In the genomic region with DNA sequence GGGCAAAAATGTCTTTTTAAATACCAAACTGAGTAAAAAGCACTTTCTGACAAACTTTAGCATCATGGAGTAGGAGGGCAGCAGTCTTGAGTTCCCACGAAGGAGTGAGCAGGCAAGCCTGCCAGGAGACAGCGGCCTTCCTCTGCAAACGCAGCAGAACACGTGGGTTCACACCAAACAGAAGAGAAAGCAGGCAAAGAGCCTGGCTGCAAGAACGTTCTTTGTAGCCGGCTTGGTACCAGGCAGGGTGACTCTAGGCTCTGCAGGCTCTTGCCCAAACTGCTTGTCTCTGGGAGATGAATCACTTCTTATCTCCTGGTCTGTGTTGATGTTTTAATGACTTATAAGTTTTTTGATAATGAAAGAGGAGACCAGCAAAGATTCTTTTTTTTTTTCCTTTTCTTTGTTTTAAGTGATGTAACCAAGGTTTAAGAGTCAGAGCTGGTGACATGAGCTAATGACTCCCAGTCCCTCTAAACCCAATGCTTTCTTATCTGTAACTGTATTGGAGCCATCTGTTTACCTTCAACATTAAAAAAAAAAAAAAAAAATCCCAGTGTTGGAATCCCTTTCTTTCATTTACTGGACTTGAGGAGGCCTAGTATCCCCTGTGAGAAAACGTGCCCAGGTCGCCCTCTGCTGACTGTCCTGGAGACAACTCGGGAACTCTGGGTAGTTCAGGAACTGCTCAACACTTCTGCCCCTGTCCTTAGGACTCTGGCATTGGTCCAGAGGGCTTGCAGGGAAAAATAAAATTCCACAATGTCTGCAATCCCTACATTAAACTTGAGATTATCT, we compare ENCODE assay signal across 8 mouse cellular contexts. TPM values are rescaled to one million over a fixed set of nuclear protein-coding genes. Genes with fewer than 3 reads are reported as not detected.
DNase-seq lines count a peak whose midpoint lies in the region; ATAC-seq and TF ChIP-seq lines count a peak whose summit lies in the region.

No protein-coding gene starts in this region.

- WGBS in bone marrow, adult 2 months = 47% methylated on average over 9 of the region's 9 CpGs
- WGBS in forebrain, embryonic 10.5 days = 22% methylated on average over 9 of the region's 9 CpGs
- WGBS in heart, embryonic 13.5 days = 12% methylated on average over 9 of the region's 9 CpGs
- WGBS in kidney, embryonic 16.5 days = 10% methylated on average over 9 of the region's 9 CpGs
- 10% methylated on average over 9 of the region's 9 CpGs for WGBS in limb, embryonic 14.5 days

- H3K4me2 ChIP-seq in heart, embryonic 13.5 days = no peak overlapping the region
- H3K4me2 ChIP-seq in kidney, embryonic 16.5 days (replicated peaks; ENCODE audit: low read depth, low read length) = no peak overlapping the region
- H3K4me2 ChIP-seq in limb, embryonic 14.5 days (replicated peaks; ENCODE audit: low read depth, low read length, severe bottlenecking) = no peak overlapping the region
- H3K4me2 ChIP-seq in myocyte (ENCODE audit: low read depth) = peak overlapping the region; percentile 52

- no peak overlapping the region for H3K4me3 ChIP-seq in bone marrow, adult 2 months (replicated peaks; ENCODE audit: control insufficient read depth, low read depth, low read length)
- H3K4me3 ChIP-seq in forebrain, embryonic 10.5 days = no peak overlapping the region
- no peak overlapping the region for H3K4me3 ChIP-seq in heart, embryonic 13.5 days
- H3K4me3 ChIP-seq in kidney, embryonic 16.5 days (ENCODE audit: low read length) = no peak overlapping the region
- no peak overlapping the region for H3K4me3 ChIP-seq in limb, embryonic 14.5 days (replicated peaks; ENCODE audit: low read length)
- no peak overlapping the region for H3K4me3 ChIP-seq in myocyte

- DNase-seq in A20 (ENCODE audit: low read depth, low spot score) = peak; percentile 32
- DNase-seq in forebrain, embryonic 10.5 days (ENCODE audit: extremely low spot score, low spot score) = peak; percentile 61
- DNase-seq in limb, embryonic 14.5 days (ENCODE audit: low spot score) = peak; percentile 78
- peak; percentile 53 for DNase-seq in testis, postnatal 14 days (ENCODE audit: low spot score)

- TF ChIP-seq CTCF in bone marrow, adult 2 months (IDR thresholded peaks at IDR 0.05; ENCODE audit: control insufficient read depth, insufficient read depth, low read length) = peak; percentile 65

- no peak for TF ChIP-seq POLR2A in bone marrow, adult 2 months (IDR thresholded peaks at IDR 0.05; ENCODE audit: borderline replicate concordance, control insufficient read depth, low read depth, low read length)
- TF ChIP-seq POLR2A in limb, embryonic 14.5 days (IDR thresholded peaks at IDR 0.05; ENCODE audit: borderline replicate concordance, extremely low read depth, insufficient read depth, insufficient read length) = no peak
- no peak for TF ChIP-seq POLR2A in myocyte (IDR thresholded peaks at IDR 0.05; ENCODE audit: insufficient read length, low read depth)

- H3K27ac ChIP-seq in bone marrow, adult 2 months (ENCODE audit: control insufficient read depth, insufficient read depth, low read depth, low read length, poor library complexity) = no peak overlapping the region
- H3K27ac ChIP-seq in forebrain, embryonic 10.5 days = peak overlapping the region; percentile 26; the same call in 1 of the 2 replicates
- peak overlapping the region; percentile 71 for H3K27ac ChIP-seq in heart, embryonic 13.5 days (replicated peaks)
- H3K27ac ChIP-seq in kidney, embryonic 16.5 days (ENCODE audit: low read length) = peak overlapping the region; percentile 27; the same call in 1 of the 2 replicates
- no peak overlapping the region for H3K27ac ChIP-seq in limb, embryonic 14.5 days (replicated peaks; ENCODE audit: low read depth, low read length)

- H3K9me3 ChIP-seq in forebrain, embryonic 10.5 days = no peaks in the 10 kb centered on the region
- no peaks in the 10 kb centered on the region for H3K9me3 ChIP-seq in heart, embryonic 13.5 days
- H3K9me3 ChIP-seq in kidney, embryonic 16.5 days (ENCODE audit: low read length) = no peaks in the 10 kb centered on the region
- no peaks in the 10 kb centered on the region for H3K9me3 ChIP-seq in limb, embryonic 14.5 days (ENCODE audit: control insufficient read depth, low read length)

- H3K4me1 ChIP-seq in bone marrow, adult 2 months (ENCODE audit: control insufficient read depth, insufficient read depth, low read length) = no peaks in the 10 kb centered on the region; the same call in 1 of the 2 replicates
- peaks cover 7% of the 10 kb centered on the region; the same call in 1 of the 2 replicates for H3K4me1 ChIP-seq in forebrain, embryonic 10.5 days
- H3K4me1 ChIP-seq in heart, embryonic 13.5 days = peaks cover 29% of the 10 kb centered on the region
- H3K4me1 ChIP-seq in kidney, embryonic 16.5 days (ENCODE audit: insufficient read depth, low read length) = peaks cover 4% of the 10 kb centered on the region; the same call in 1 of the 2 replicates
- no peaks in the 10 kb centered on the region for H3K4me1 ChIP-seq in limb, embryonic 14.5 days (ENCODE audit: control insufficient read depth, insufficient read depth, low read length)

- H3K27me3 ChIP-seq in forebrain, embryonic 10.5 days (ENCODE audit: poor library complexity, severe bottlenecking) = peaks cover 3% of the 10 kb centered on the region; the same call in 1 of the 2 replicates
- H3K27me3 ChIP-seq in heart, embryonic 13.5 days (replicated peaks) = peaks cover 4% of the 10 kb centered on the region; the same call in 1 of the 2 replicates
- no peaks in the 10 kb centered on the region for H3K27me3 ChIP-seq in kidney, embryonic 16.5 days (ENCODE audit: insufficient read depth, low read length)
- no peaks in the 10 kb centered on the region for H3K27me3 ChIP-seq in limb, embryonic 14.5 days (ENCODE audit: control insufficient read depth, insufficient read depth, low read length)
- no peaks in the 10 kb centered on the region for H3K27me3 ChIP-seq in myocyte (ENCODE audit: control insufficient read depth, insufficient read depth, insufficient read length)

- H3K9ac ChIP-seq in heart, embryonic 13.5 days = no peak overlapping the region
- no peak overlapping the region for H3K9ac ChIP-seq in kidney, embryonic 16.5 days (replicated peaks; ENCODE audit: low read length)
- no peak overlapping the region for H3K9ac ChIP-seq in limb, embryonic 14.5 days (ENCODE audit: low read depth, low read length, severe bottlenecking)

- no peak overlapping the region for H3ac ChIP-seq in myocyte (ENCODE audit: control insufficient read depth, insufficient read length)

- H3K79me2 ChIP-seq in myocyte (ENCODE audit: control insufficient read depth, insufficient read depth) = no peaks in the 10 kb centered on the region

- ATAC-seq in heart, embryonic 13.5 days (ENCODE audit: extremely low read depth, insufficient number of reproducible peaks, low FRiP score, low TSS enrichment) = 0 out of 2 replicates have a peak, but pooled peaks have one; percentile 70
- ATAC-seq in kidney, embryonic 16.5 days (ENCODE audit: low FRiP score, low TSS enrichment) = peak; percentile 89
- peak; percentile 77 for ATAC-seq in limb, embryonic 14.5 days (ENCODE audit: low FRiP score, low read depth)

- H3K36me3 ChIP-seq in forebrain, embryonic 10.5 days (replicated peaks) = no peaks in the 10 kb centered on the region
- no peaks in the 10 kb centered on the region for H3K36me3 ChIP-seq in heart, embryonic 13.5 days
- no peaks in the 10 kb centered on the region for H3K36me3 ChIP-seq in kidney, embryonic 16.5 days (ENCODE audit: insufficient read depth, low read length)
- no peaks in the 10 kb centered on the region for H3K36me3 ChIP-seq in limb, embryonic 14.5 days (ENCODE audit: control insufficient read depth, insufficient read depth, low read length)
- H3K36me3 ChIP-seq in myocyte (ENCODE audit: control insufficient read depth, insufficient read depth) = no peaks in the 10 kb centered on the region

TF ChIP-seq in myocyte, 11 proteins besides CTCF, POLR2A, EP300 and RAD21:
- no peak for TF ChIP-seq TCF12 (IDR thresholded peaks at IDR 0.05; ENCODE audit: insufficient read depth, poor library complexity, severe bottlenecking)
- no peak for TF ChIP-seq MAX (IDR thresholded peaks at IDR 0.05; ENCODE audit: low read depth)
- no peak for TF ChIP-seq SRF (IDR thresholded peaks at IDR 0.05; ENCODE audit: control insufficient read depth, insufficient read length, low read depth)
- TF ChIP-seq REST (IDR thresholded peaks at IDR 0.05; ENCODE audit: insufficient read depth, insufficient read length) = no peak

RNA-seq across cellular contexts. Expression of a gene that starts 2.0 kb away (rescaled TPM):
- not detected in 2 replicates for polyA plus RNA-seq in bone marrow, adult 2 months (2011; ENCODE audit: insufficient read depth, insufficient read length, low replicate concordance, missing spikeins)
- polyA plus RNA-seq in forebrain, embryonic 10.5 days (2016; fragmentation: Nextera tagmentation; extraction: Ambion mirVana) = 0.14 TPM in 1 of 2 replicates, not detected in the other
- not detected in 2 replicates for polyA plus RNA-seq in heart, embryonic 13.5 days (2015; fragmentation: Nextera tagmentation; extraction: Ambion mirVana)
- 0.58 and 0.67 TPM in 2 replicates for polyA plus RNA-seq in kidney, embryonic 16.5 days (2015; fragmentation: Nextera tagmentation; extraction: Ambion mirVana)
- polyA plus RNA-seq in limb, embryonic 14.5 days (2012; rRNA removed) = not detected in 2 replicates
- polyA plus RNA-seq in limb, embryonic 14.5 days (2014; fragmentation: Nextera tagmentation; extraction: Ambion mirVana) = not detected in 2 replicates
- not detected for polyA plus RNA-seq in myocyte (2012; fragmentation: generic; extraction: Trizol)

RNA-seq across cellular contexts. Expression of a gene that starts 56.3 kb away (rescaled TPM):
- 1.1 and 4.4 TPM in 2 replicates for polyA plus RNA-seq in bone marrow, adult 2 months (2011; ENCODE audit: insufficient read depth, insufficient read length, low replicate concordance, missing spikeins)
- 0.50 and 0.57 TPM in 2 replicates for polyA plus RNA-seq in forebrain, embryonic 10.5 days (2016; fragmentation: Nextera tagmentation; extraction: Ambion mirVana)
- 9.5 and 11.6 TPM in 2 replicates for polyA plus RNA-seq in heart, embryonic 13.5 days (2015; fragmentation: Nextera tagmentation; extraction: Ambion mirVana)
- 12.3 and 13.1 TPM in 2 replicates for polyA plus RNA-seq in kidney, embryonic 16.5 days (2015; fragmentation: Nextera tagmentation; extraction: Ambion mirVana)
- 0.82 and 0.91 TPM in 2 replicates for polyA plus RNA-seq in limb, embryonic 14.5 days (2012; rRNA removed)
- 1.4 and 2.5 TPM in 2 replicates for polyA plus RNA-seq in limb, embryonic 14.5 days (2014; fragmentation: Nextera tagmentation; extraction: Ambion mirVana)
- polyA plus RNA-seq in myocyte (2012; fragmentation: generic; extraction: Trizol) = not detected

Comparison
In these comparisons a context has a peak if more than half of its experiments do, and no peak if none do; other contexts are left out.
1. H3K27ac ChIP-seq: peak in forebrain, embryonic 10.5 days (single experiment), heart, embryonic 13.5 days (single experiment) and kidney, embryonic 16.5 days (single experiment); none in bone marrow, adult 2 months (single experiment) and limb, embryonic 14.5 days (single experiment).
2. Peak in every context shown above with its lines, with median percentiles within 50 percentile points of each other: DNase-seq and ATAC-seq.